Mouse (Mus musculus) midbrain, embryonic 12.5 days (tissue): ENCODE results near the gene 2610528A11Rik. TPM values are rescaled to one million over a fixed set of nuclear protein-coding genes. Genes with fewer than 3 reads are reported as not detected.

ENCODE experiments used
- ATAC-seq: fragments of 200-750 bp; cut with Nextera tagmentation; 2 replicates; pipeline ENCODE4 v1.8.0; 2017; ENCODE audit warnings: low read depth, moderate TSS enrichment, moderate library complexity; ENCODE audit not compliant: low FRiP score
- H3K27ac ChIP-seq: fragments of 300-500 bp; sonication (generic); replicated peaks from 2 replicates; pipeline ENCODE4 v1.5.1; 2016; ENCODE audit warnings: mild to moderate bottlenecking
- H3K27me3 ChIP-seq: fragments of 300-500 bp; sonication (generic); 2 replicates; pipeline ENCODE4 v1.6.1; 2016; ENCODE audit warnings: mild to moderate bottlenecking
- H3K36me3 ChIP-seq: fragments of 300-500 bp; sonication (generic); 2 replicates; pipeline ENCODE4 v1.6.1; 2016
- H3K4me1 ChIP-seq: fragments of 300-500 bp; sonication (generic); 2 replicates; pipeline ENCODE4 v1.6.1; 2016
- H3K4me2 ChIP-seq: fragments of 300-500 bp; sonication (generic); replicated peaks from 2 replicates; pipeline ENCODE4 v1.6.1; 2016; ENCODE audit warnings: mild to moderate bottlenecking, moderate library complexity
- H3K4me3 ChIP-seq: fragments of 300-500 bp; sonication (generic); 2 replicates; pipeline ENCODE4 v1.5.1; 2016; ENCODE audit warnings: mild to moderate bottlenecking
- H3K9ac ChIP-seq: fragments of 300-500 bp; sonication (generic); replicated peaks from 2 replicates; pipeline ENCODE4 v1.6.1; 2016; ENCODE audit warnings: mild to moderate bottlenecking, moderate library complexity
- H3K9me3 ChIP-seq: fragments of 300-500 bp; sonication (generic); 2 replicates; pipeline ENCODE4 v1.6.1; 2016; ENCODE audit warnings: mild to moderate bottlenecking
- WGBS: fragments of 180-500 bp; shearing (Covaris S2); methylation state at CpG from one replicate; pipeline ENCODE4 v1.1.7; 2016; 5-methylcytosine and 5-hydroxymethylcytosine counted together
- polyA plus RNA-seq: library from polyadenylated mRNA; unstranded; fragments of >200 nt; fragmentation: Nextera tagmentation; extraction: Ambion mirVana; gene quantifications from 2 replicates; pipeline ENCODE4 v1.2.1, GENCODE M21; 2016

2610528A11Rik gene
- polyA plus RNA-seq, 1 experiment from 2014 or later = not detected

DNA sequence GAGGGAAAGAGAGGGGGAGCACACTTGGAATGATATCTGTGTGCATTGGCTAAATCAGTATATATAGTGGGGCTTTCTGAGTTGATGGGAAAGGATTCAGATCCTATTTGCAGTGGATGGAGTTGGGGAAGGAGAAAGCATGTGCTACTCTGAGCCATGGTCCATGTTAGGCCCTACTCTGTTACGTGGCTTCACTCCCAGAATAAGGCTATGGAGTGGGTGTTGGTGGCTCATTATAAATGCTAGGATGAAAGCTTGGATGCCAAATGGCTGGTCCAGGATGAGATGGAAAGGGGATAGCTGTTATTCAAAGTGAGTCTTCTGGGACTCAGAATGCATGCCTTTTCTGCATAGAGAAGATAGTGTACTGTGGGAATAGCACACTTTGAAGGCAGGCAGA is 33.1 kb downstream of the 2610528A11Rik start:
- WGBS = 92% methylated on average over 1 of the region's 1 CpGs
- no peaks in the 10 kb centered on the region for H3K36me3 ChIP-seq
- H3K27ac ChIP-seq = no peak overlapping the region
- H3K4me1 ChIP-seq = 0 out of 2 replicates have a peak, but pooled peaks cover 5% of the 10 kb centered on the region
- H3K27me3 ChIP-seq = no peaks in the 10 kb centered on the region
- no peak overlapping the region for H3K4me3 ChIP-seq
- ATAC-seq = no peak
- no peak overlapping the region for H3K4me2 ChIP-seq
- H3K9me3 ChIP-seq = no peaks in the 10 kb centered on the region
- no peak overlapping the region for H3K9ac ChIP-seq

DNA sequence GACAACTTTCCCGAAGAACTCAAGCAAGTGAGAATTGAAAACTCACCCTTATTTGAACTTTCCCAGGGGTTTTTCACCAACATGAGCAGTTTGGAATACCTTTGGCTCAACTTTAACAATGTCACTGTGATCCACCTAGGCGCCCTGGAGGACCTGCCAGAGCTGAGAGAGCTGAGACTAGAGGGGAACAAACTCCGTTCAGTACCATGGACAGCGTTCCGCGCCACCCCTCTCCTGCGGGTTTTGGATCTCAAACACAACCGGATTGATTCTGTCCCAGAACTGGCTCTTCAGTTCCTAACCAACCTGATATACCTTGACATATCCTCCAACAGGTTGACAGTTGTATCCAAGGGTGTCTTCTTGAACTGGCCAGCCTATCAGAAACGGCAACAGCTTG is 45.3 kb downstream of the 2610528A11Rik start:
- ATAC-seq = no peak
- H3K9me3 ChIP-seq = no peaks in the 10 kb centered on the region
- H3K9ac ChIP-seq = no peak overlapping the region
- H3K4me2 ChIP-seq = no peak overlapping the region
- H3K27ac ChIP-seq = no peak overlapping the region
- no peaks in the 10 kb centered on the region for H3K4me1 ChIP-seq
- no peaks in the 10 kb centered on the region for H3K27me3 ChIP-seq
- H3K36me3 ChIP-seq = no peaks in the 10 kb centered on the region
- no peak overlapping the region for H3K4me3 ChIP-seq
- WGBS = 19% methylated on average over 9 of the region's 9 CpGs

DNA sequence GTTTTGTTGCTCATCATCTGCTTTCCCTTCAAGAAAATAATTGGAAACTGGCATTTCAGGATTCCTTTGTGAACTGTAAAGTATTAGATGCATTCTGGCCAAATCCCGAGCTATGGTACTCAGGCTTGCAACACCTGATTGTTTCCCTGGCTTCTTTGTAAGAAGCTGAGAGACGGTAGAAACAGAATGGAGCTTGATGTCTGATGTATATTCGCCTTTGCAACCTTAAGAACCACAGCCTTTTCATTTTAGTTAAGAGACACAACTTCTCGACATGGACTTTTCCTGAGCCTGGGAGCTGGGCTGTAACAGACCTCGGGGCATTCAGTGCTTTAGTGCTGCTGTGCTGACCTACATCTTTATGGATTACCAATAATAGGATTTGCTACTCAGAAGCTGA is 46.2 kb downstream of the 2610528A11Rik start, which contains the start of gene Lrit2:
Gene Lrit2, plus strand, starts transcription at position 301 of the 400 bp plus-strand sequence.
- Histone ChIP-seq H3K36me3 (no peaks in the 10 kb centered on the region), H3K27me3 (no peaks in the 10 kb centered on the region), H3K4me1 (no peaks in the 10 kb centered on the region), H3K4me3 (no peak within 1 kb of the TSS), H3K27ac (no peak within 1 kb of the TSS), H3K9ac (no peak within 1 kb of the TSS), H3K9me3 (no peaks in the 10 kb centered on the region), H3K4me2 (no peak within 1 kb of the TSS)
- no peak for ATAC-seq
- 80% methylated on average over 5 of the region's 5 CpGs for WGBS

DNA sequence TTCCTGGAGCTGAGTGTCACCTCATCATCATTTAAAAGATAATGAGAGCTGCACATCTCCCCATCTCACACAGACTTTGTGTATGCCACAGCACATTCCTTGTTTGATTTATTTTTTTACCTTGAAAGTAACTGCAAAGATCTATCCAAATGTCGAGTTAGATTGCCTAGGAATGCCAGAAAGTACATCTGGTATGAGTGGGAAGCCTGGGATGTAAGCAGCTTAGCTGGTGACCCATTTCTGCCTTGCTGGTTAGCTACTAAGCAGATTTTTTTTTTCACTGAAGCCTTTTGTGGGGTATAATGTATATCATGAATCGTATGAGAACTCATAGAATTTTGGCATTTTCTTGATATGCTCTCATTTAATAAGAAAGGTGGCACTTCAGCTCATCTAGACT is 47.2 kb downstream of the 2610528A11Rik start:
- Histone ChIP-seq H3K27me3 (no peaks in the 10 kb centered on the region), H3K4me3 (no peak overlapping the region), H3K4me1 (no peaks in the 10 kb centered on the region), H3K36me3 (no peaks in the 10 kb centered on the region), H3K9ac (no peak overlapping the region), H3K4me2 (no peak overlapping the region), H3K9me3 (no peaks in the 10 kb centered on the region), H3K27ac (no peak overlapping the region)
- 66% methylated on average over 2 of the region's 2 CpGs for WGBS
- no peak for ATAC-seq

DNA sequence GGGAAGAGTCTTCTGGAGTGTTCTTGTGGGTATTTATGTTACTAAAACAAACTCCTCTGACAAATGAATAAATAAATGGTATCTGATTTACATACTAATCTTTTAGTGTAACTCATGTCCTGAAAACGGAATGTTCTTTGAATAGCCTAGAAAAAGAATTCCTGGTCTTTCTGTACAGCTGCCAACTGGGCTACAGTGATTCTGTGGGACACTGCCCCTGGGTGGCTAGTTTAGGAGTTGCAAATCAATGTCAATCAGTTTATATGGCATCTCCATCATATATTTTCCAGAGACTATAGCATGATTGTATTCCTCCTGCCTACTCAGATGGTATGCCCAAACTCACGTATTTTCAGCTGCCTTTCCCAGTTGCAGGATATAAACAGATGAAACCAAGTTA is 49.0 kb downstream of the 2610528A11Rik start:
- Histone ChIP-seq H3K4me3 (no peak overlapping the region), H3K4me2 (no peak overlapping the region), H3K9me3 (no peaks in the 10 kb centered on the region), H3K27ac (no peak overlapping the region), H3K9ac (no peak overlapping the region), H3K36me3 (no peaks in the 10 kb centered on the region), H3K27me3 (no peaks in the 10 kb centered on the region), H3K4me1 (no peaks in the 10 kb centered on the region)
- ATAC-seq = no peak
- WGBS = 59% methylated on average over 2 of the region's 2 CpGs

Other genes with a start within 250 kb of the 2610528A11Rik start
- gene Ccser2, start 145.2 kb downstream of the 2610528A11Rik start, polyA plus RNA-seq = 41.7 and 42.4 TPM in 2 replicates
- not detected in 2 replicates for gene Rgr, start 65.1 kb downstream of the 2610528A11Rik start, polyA plus RNA-seq
- not detected in 2 replicates for gene Lrit1, start 59.2 kb downstream of the 2610528A11Rik start, polyA plus RNA-seq
- gene Lrit2, start 46.1 kb downstream of the 2610528A11Rik start, polyA plus RNA-seq = not detected in 2 replicates
- 0.14 and 0.17 TPM in 2 replicates for gene Cdhr1, start 15.7 kb downstream of the 2610528A11Rik start, polyA plus RNA-seq
- gene Ghitm, start 21.2 kb upstream of the 2610528A11Rik start, polyA plus RNA-seq = 183 and 196 TPM in 2 replicates